Mouse (Mus musculus) R1 (cell line): ENCODE data around the gene Olfm4.

Experiments used
- DNase-seq: peaks from one replicate; pipeline ENCODE4 v3.0.0-alpha.2; 2018; ENCODE audit warnings: low read depth, low spot score

Gene Olfm4

DNA sequence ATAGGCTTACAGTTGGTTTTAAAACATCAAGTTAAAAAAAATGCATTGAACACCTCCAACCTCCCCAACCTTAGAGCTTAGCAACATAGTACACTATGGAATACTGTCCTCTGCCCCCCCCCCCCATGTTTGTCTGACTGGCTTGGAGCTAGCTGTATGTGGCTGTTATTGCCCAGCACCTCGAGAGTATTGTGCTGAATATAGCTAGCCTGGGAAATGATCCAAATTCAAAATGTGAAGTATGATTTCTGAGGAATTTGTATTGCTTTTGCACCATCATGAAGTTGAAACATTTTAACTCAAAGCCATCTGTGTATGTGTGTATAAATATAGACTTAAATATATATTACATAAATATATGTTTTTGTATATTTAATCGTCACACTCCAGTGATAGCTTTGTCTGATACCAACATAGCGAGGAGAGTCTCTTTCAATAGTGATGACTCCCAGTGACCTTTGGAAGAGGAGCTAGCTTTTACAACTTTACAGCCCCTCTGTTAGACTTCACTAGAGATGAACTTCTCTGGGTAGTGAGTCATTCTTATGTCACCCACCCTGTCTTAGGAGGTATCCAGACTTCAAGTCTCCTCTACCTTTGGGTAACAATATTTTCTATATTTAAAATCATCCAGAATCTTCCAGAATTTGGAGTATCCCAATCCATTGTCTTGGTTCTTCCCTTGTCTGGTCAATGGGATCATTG, 45.6 kb downstream of the Olfm4 start:
- no peak for DNase-seq

DNA sequence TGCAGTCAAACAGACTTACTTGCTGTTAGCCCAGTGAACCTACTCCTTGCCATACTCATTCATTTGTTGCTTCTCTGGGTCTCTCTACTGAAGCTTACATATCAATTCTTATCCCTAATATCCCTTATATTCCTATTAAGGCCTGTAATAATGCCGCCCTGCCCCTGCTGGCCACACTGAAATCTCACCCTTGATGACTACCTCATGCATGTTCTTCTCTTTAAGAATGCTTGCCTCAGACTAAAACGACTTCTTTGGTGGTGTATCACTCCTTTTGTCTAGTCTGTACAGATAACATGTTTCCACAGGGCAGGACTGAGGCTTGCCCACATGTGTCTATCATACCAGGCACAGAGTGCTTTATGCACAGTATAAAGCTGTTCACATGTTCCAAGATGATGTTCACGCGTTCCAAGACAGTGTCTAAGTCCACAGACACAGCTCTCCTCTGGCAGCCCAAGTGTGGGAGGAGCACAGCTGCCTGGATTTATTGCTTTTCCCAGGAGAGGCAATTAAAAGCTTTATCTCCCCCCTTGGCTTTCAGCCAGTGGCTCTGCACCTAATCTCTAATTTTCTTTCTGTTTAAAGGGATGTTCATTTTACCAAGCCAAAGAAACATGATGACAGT, 55.9 kb downstream of the Olfm4 start:
- no peak for DNase-seq

DNA sequence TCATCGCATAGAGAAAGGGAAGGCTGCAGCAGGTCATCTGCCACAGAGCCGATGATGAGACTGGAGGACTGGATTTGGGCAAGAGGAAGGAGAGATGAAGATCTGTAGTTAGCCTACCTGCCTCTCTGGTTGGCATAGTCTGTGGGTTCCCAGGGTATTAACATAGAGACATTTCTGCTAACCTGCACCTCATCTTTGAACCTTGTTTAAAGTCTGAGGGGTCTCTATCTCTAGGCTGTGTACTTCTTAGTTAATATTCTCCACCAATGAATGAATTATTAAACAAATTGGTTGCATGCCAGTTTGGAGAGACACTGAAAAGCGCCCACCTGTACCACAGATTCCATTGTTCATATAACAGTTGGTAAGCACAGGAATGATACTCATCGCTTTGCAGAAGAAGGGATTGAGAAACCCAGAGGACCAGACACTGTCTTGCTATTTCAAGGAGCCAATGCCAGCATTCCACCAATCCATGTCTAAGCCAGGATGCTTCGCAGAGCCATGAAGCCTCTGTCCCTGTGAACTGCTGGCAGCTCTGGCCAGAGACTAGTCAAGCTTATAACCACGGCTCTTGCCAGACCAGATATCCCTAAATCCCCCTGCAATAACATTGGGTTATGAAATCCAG, 62.3 kb downstream of the Olfm4 start:
- DNase-seq: no peak

DNA sequence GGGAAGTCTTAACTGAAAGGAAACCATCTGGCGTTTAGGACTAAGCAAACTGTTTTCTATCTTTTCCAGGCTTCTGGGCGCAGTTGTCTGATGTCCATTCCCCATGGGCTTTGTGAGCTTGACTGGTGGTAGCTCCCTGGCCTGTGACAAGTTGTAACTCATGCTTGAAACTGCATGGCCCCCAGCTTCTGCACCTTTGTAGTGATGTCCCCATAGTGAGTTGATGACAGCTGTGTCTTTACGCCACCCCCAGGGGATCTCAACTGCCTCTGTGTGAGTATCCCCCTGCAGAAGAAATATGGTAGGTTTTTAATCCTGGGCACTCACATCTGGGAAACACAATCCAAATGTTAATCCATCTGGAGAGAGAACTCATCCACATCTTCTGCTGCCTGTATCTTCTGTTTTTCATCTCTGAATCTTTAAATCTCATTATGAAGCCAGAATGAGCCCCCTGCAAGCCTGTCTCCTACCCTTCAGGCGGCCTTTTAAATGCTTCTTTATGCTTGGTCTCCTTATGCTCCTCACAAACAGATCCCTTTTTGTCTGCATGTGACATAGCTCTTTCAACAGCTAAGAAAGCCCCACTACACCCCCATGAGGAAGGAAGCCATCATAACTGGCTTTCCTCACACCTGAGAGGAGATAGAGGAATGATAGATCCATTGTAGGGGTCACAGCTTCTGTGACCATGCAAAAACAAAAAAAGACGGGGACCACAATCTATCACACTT, 63.7 kb downstream of the Olfm4 start:
- DNase-seq: no peak

DNA sequence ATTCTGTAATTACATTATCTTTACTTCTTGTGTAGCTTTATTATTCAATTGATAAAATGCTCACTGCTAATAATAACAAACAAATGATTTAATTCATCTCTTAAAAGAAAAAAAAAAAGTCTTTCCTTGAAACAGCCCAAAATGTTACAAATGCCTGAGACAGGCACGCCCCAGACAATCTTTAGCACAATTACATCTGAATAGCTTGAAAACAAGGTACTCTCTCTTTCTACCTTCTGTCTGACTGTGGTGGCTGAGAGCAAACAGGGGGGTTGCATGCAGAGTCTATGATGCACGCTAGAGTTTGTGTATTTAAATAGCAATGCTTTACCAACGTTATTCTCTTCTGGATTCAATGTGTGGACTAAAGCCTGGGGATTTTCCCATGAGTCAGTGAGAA, 71.8 kb downstream of the Olfm4 start:
- DNase-seq: peak; percentile 30

DNA sequence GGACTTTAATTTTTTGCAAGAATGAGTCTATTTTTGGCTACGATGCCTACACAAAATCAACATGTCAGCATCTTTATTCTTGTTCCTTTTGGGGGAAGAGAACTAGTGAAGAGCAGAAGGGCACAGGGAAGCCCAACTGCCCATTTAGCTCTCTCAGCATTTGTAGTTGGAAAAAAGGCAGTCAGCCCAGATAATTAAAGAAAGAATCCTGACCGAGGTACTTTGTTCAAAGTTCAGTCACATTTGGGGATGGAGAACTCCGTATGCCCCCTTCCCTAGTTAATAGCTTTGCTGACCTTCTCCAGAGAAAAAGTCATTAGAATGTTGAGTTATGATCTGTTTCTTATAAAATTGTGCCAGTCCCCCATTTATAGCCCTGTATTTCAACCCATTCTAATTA, 77.8 kb downstream of the Olfm4 start:
- no peak for DNase-seq

DNA sequence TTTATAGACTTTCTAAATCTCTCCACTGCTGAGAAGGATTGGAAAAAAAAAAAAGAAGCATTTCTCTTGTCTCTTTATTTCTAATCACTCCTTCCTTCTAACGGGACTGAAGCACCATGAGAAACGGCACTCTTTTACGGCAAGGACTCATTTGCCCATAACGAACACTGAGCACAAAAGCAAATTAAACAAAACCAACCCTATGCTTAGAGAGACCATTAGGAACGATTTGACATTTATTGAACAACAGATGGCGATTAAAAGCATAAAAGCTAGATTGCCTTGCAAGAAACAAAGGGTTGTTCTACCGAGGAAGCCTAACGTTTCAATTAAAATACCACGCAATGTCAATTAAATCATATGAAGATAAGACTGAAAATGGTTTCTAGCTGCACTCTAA, 79.0 kb downstream of the Olfm4 start:
- no peak for DNase-seq

DNA sequence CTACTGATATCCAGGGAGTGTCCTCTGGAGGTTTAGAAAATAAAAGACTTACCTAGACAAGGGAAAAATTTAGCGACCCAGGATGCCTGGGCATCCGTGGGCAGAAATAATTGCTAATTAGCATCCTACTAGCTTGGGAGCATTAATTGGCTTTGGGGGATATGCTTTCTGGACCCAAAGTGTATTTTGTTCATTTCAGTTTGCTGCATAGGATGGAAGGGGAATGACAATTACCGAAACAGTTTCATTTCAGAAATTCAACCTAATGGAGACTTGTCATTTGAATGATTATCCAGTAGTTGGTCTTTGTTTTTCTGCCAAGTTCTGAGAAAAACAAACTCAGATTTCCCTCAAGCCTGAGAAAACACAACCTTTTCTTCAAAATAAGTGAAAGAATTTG, 86.7 kb downstream of the Olfm4 start:
- DNase-seq: no peak
